Mouse (Mus musculus) v-Abl transformed pro-B cells (cell line): ENCODE data around the gene Coro2b.

ENCODE experiments used
- in situ Hi-C, 2 experiments: fragments of 400-800 bp; cut with MboI; formaldehyde crosslinking; loops; one replicate each; pipeline ENCODE4 v1.15.1; 2025; ENCODE audit not compliant: unreplicated experiment in 2 of 2

Gene Coro2b

GRCm38 (mm10) chr9:62519787-62520503 lies 16.9 kb downstream of the Coro2b start:
- in situ Hi-C loops, result no loop called here

- in situ Hi-C loops, result no loop called here
Observed at GRCm38 (mm10) chr9:62519334-62519733, 17.5 kb downstream of the Coro2b start.

- in situ Hi-C loops, result no loop called here
Observed at GRCm38 (mm10) chr9:62518572-62518971, 18.3 kb downstream of the Coro2b start.

GRCm38 (mm10) chr9:62517112-62517957 lies 19.5 kb downstream of the Coro2b start:
- in situ Hi-C loops, result no loop called here

- in situ Hi-C loops, result no loop called here
Observed at GRCm38 (mm10) chr9:62515138-62515537, 21.7 kb downstream of the Coro2b start.

GRCm38 (mm10) chr9:62513492-62514133 lies 23.2 kb downstream of the Coro2b start:
- in situ Hi-C loops, result no loop called here

GRCm38 (mm10) chr9:62510530-62510936 lies 26.3 kb downstream of the Coro2b start:
- in situ Hi-C loops, result no loop called here

GRCm38 (mm10) chr9:62509617-62510016 lies 27.2 kb downstream of the Coro2b start:
- in situ Hi-C loops, result no loop called here

- in situ Hi-C loops, result no loop called here
Observed at GRCm38 (mm10) chr9:62508740-62509524, 27.9 kb downstream of the Coro2b start.

- in situ Hi-C loops, result no loop called here
Observed at GRCm38 (mm10) chr9:62506467-62507067, 30.3 kb downstream of the Coro2b start.

GRCm38 (mm10) chr9:62504129-62504528 lies 32.7 kb downstream of the Coro2b start:
- in situ Hi-C loops, result no loop called here

GRCm38 (mm10) chr9:62502361-62502760 lies 34.5 kb downstream of the Coro2b start:
- in situ Hi-C loops, result no loop called here

- in situ Hi-C loops, result no loop called here
Observed at GRCm38 (mm10) chr9:62501566-62501965, 35.3 kb downstream of the Coro2b start.

GRCm38 (mm10) chr9:62500007-62500406 lies 36.8 kb downstream of the Coro2b start:
- in situ Hi-C loops, result no loop called here

GRCm38 (mm10) chr9:62498945-62499344 lies 37.9 kb downstream of the Coro2b start:
- in situ Hi-C loops, result no loop called here

- in situ Hi-C loops, result no loop called here
Observed at GRCm38 (mm10) chr9:62497135-62498092, 39.4 kb downstream of the Coro2b start.

GRCm38 (mm10) chr9:62492306-62492990 lies 44.4 kb downstream of the Coro2b start:
- in situ Hi-C loops, result no loop called here

GRCm38 (mm10) chr9:62491611-62492010 lies 45.2 kb downstream of the Coro2b start:
- in situ Hi-C loops, result no loop called here
